Mouse (Mus musculus): ENCODE data around the gene Vmn1r73. TPM values are rescaled to one million over a fixed set of nuclear protein-coding genes. Genes with fewer than 3 reads are reported as not detected.

The Vmn1r73 gene
- total RNA-seq (2014; rRNA removed): not detected in 2 replicates
- not detected in 2 replicates for polyA plus RNA-seq (2015; fragmentation: Nextera tagmentation; extraction: Ambion mirVana)

GRCm38 (mm10) chr7:11729966-11730365 lies at the start of gene Vmn1r73:
Gene Vmn1r73 (plus strand): TSS chr7:11730266.
- no peaks in the 10 kb centered on the region for H3K27me3 ChIP-seq (ENCODE audit: insufficient read depth, low read length)
- H3K9ac ChIP-seq (replicated peaks; ENCODE audit: low read length): no peak within 1 kb of the TSS
- ATAC-seq (no peak), DNase-seq (ENCODE audit: low spot score) (no peak)
- H3K4me2 ChIP-seq (ENCODE audit: low read depth, low read length): no peak within 1 kb of the TSS
- H3K4me3 ChIP-seq (ENCODE audit: low read length): no peak within 1 kb of the TSS
- H3K9me3 ChIP-seq (ENCODE audit: low read length): peaks cover 32% of the 10 kb centered on the region
- H3K27ac ChIP-seq: no peak within 1 kb of the TSS
- no peaks in the 10 kb centered on the region for H3K36me3 ChIP-seq (ENCODE audit: insufficient read depth, low read length)
- TF ChIP-seq CTCF (IDR thresholded peaks at IDR 0.05; ENCODE audit: low read depth): no peak
- WGBS: 100% methylated on average over 1 of the region's 1 CpGs
- H3K4me1 ChIP-seq (ENCODE audit: insufficient read depth, low read length): no peaks in the 10 kb centered on the region

Other genes starting within 250 kb of the Vmn1r73 start
- gene Zscan4-ps2, start 216.0 kb upstream of the Vmn1r73 start, total RNA-seq (2014; rRNA removed): not detected in 2 replicates
- not detected in 2 replicates for gene Zscan4-ps2, start 216.0 kb upstream of the Vmn1r73 start, polyA plus RNA-seq (2015; fragmentation: Nextera tagmentation; extraction: Ambion mirVana)
- not detected in 2 replicates for gene Zscan4-ps3, start 121.0 kb upstream of the Vmn1r73 start, total RNA-seq (2014; rRNA removed)
- not detected in 2 replicates for gene Zscan4-ps3, start 121.0 kb upstream of the Vmn1r73 start, polyA plus RNA-seq (2015; fragmentation: Nextera tagmentation; extraction: Ambion mirVana)
- gene Vmn1r72, start 50.1 kb upstream of the Vmn1r73 start, total RNA-seq (2014; rRNA removed): not detected in 2 replicates
- not detected in 2 replicates for gene Vmn1r72, start 50.1 kb upstream of the Vmn1r73 start, polyA plus RNA-seq (2015; fragmentation: Nextera tagmentation; extraction: Ambion mirVana)
- gene Vmn1r74, start 103.7 kb downstream of the Vmn1r73 start, total RNA-seq (2014; rRNA removed): not detected in 2 replicates
- gene Vmn1r74, start 103.7 kb downstream of the Vmn1r73 start, polyA plus RNA-seq (2015; fragmentation: Nextera tagmentation; extraction: Ambion mirVana): not detected in 2 replicates
- not detected in 2 replicates for gene Vmn1r75, start 144.4 kb downstream of the Vmn1r73 start, total RNA-seq (2014; rRNA removed)
- not detected in 2 replicates for gene Vmn1r75, start 144.4 kb downstream of the Vmn1r73 start, polyA plus RNA-seq (2015; fragmentation: Nextera tagmentation; extraction: Ambion mirVana)
- not detected in 2 replicates for gene Vmn1r76, start 207.9 kb downstream of the Vmn1r73 start, total RNA-seq (2014; rRNA removed)
- not detected in 2 replicates for gene Vmn1r76, start 207.9 kb downstream of the Vmn1r73 start, polyA plus RNA-seq (2015; fragmentation: Nextera tagmentation; extraction: Ambion mirVana)